Mouse (Mus musculus) adrenal gland, postnatal 36 days (tissue): ENCODE measurements around the gene A330070K13Rik. TPM values are rescaled to one million over a fixed set of nuclear protein-coding genes. Genes with fewer than 3 reads are reported as not detected.

Experiments
- DNase-seq, 2 experiments: peaks; one replicate each; pipeline ENCODE4 v3.0.0; 2021; ENCODE audit warnings: mixed read lengths in 1 of 2
- long read RNA-seq, 2 experiments: library from polyadenylated mRNA; stranded (forward); transcript quantifications; one replicate each; pipeline ENCODE4 v2.0.0; 2021; ENCODE audit warnings: borderline sequencing depth in 2 of 2
- total RNA-seq, 2 experiments: library from RNA; stranded (reverse); gene quantifications; 2 replicates each; pipeline ENCODE4 v1.2.3; 2021

Gene A330070K13Rik
- total RNA-seq, result not detected
- long read RNA-seq, experiment 1, result 0 reads
- long read RNA-seq, experiment 2, partial matches to known transcripts, result 0 of 1 reads
- long read RNA-seq, experiment 2, other reads (novel, unspliced or antisense), result 1 of 1 reads

GRCm38 (mm10) chr5:130384222-130384912 is at the start of gene A330070K13Rik:
TSS of gene A330070K13Rik (minus strand) at chr5:130384631.
- peak in 1 of 2 experiments; percentile 39 for DNase-seq

GRCm38 (mm10) chr5:130411516-130411915 is 27.1 kb upstream of the A330070K13Rik start:
- DNase-seq, result no peak

GRCm38 (mm10) chr5:130409706-130410105 is 25.3 kb upstream of the A330070K13Rik start:
- DNase-seq, result no peak

- DNase-seq, result peak; percentile 73 to 74
These were observed 20.8 kb upstream of the A330070K13Rik start for GRCm38 (mm10) chr5:130405201-130405600.

- DNase-seq, result no peak
These were observed 15.9 kb upstream of the A330070K13Rik start for GRCm38 (mm10) chr5:130400136-130400917.

- no peak for DNase-seq
These were observed 10.7 kb upstream of the A330070K13Rik start for GRCm38 (mm10) chr5:130395142-130395541.

GRCm38 (mm10) chr5:130394386-130394785 is 10.0 kb upstream of the A330070K13Rik start:
- DNase-seq, result peak; percentile 51 to 55

- DNase-seq, result no peak
These were observed 9.4 kb upstream of the A330070K13Rik start for GRCm38 (mm10) chr5:130393618-130394355.

- no peak for DNase-seq
These were observed 2.0 kb upstream of the A330070K13Rik start for GRCm38 (mm10) chr5:130386418-130386817.

- peak; percentile 50 to 56 for DNase-seq
These were observed 9.0 kb downstream of the A330070K13Rik start for GRCm38 (mm10) chr5:130375411-130375810.

- peak; percentile 75 to 83 for DNase-seq
These were observed 15.2 kb downstream of the A330070K13Rik start, which contains the start of gene Caln1 for GRCm38 (mm10) chr5:130369237-130369636. TSS of gene Caln1 (plus strand) at chr5:130369455.

- no peak for DNase-seq
These were observed 16.2 kb downstream of the A330070K13Rik start for GRCm38 (mm10) chr5:130368236-130368635.

GRCm38 (mm10) chr5:130363773-130364172 is 20.7 kb downstream of the A330070K13Rik start:
- peak; percentile 21 to 31 for DNase-seq

GRCm38 (mm10) chr5:130363111-130363510 is 21.3 kb downstream of the A330070K13Rik start:
- no peak for DNase-seq

GRCm38 (mm10) chr5:130355223-130355622 is 29.2 kb downstream of the A330070K13Rik start:
- no peak for DNase-seq

GRCm38 (mm10) chr5:130345871-130346270 is 38.6 kb downstream of the A330070K13Rik start:
- DNase-seq, result no peak

GRCm38 (mm10) chr5:130344999-130345398 is 39.4 kb downstream of the A330070K13Rik start:
- no peak for DNase-seq

GRCm38 (mm10) chr5:130340656-130341055 is 43.8 kb downstream of the A330070K13Rik start:
- peak; percentile 61 to 63 for DNase-seq

- no peak for DNase-seq
These were observed 49.0 kb downstream of the A330070K13Rik start for GRCm38 (mm10) chr5:130335462-130335861.

- DNase-seq, result no peak
These were observed 50.5 kb downstream of the A330070K13Rik start for GRCm38 (mm10) chr5:130333971-130334370.

- DNase-seq, result no peak
These were observed 50.9 kb downstream of the A330070K13Rik start for GRCm38 (mm10) chr5:130333566-130333965.

GRCm38 (mm10) chr5:130331206-130331605 is 53.2 kb downstream of the A330070K13Rik start:
- DNase-seq, result no peak
